Mouse (Mus musculus): ENCODE measurements around the gene Swi5. TPM values are rescaled to one million over a fixed set of nuclear protein-coding genes. Genes with fewer than 3 reads are reported as not detected.

Swi5 gene
- 354 TPM for polyA plus RNA-seq (2014; fragmentation: Illumina TruSeq; extraction: RNeasy Lipid Tissue Mini Kit (QIAGEN cat#74804); ENCODE audit: low read depth, low replicate concordance)

DNA sequence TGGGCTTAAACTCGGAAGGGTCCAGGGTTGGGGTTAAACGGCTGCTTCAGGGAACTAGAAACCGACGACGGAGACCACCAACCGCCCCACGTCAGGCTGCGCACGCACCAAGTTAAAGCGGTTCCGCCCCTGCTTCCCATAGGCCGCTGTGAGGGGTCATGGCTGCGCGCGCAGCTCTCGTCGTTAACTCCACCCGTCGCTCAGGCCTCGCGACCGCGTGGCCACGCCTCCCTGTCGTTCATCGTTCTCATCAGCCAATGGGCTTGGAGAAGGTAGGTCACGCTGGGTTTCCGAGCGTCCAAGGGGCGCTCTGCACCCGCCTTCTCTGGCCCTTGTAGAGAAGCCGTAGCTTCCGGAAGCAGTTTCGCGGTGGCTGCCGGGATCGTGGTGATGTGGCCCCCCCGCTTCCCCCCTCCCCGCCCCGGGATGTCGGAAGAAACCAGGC lies at the start of gene Swi5:
Gene Swi5 (minus strand): TSS at position 153 of the 445 bp plus-strand sequence.

DNA sequence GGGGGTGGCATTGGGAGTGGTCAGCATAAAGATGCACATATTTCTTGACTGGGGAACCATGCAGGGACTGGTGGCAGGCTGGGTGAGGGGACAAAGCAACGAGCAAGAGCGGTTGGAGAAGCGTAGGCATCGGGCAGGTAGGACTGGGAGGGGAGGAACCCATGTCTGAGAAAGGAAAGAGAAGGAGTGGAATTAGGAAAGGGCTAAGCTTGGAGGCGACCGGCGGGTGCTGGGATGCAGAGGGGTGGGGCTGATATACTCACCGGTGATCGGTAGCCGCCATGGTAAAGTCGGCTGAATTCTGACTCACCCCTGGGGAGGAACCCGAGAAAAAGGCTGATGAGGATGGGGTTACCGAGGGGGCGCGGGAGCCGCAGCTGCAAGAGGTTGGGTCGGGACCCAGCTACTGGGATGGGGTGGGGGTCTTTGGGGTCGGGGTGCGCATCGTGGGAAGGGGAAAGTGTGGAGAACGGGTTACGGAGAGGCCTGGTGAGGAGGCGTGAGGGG lies 488 bp downstream of the Swi5 start, which contains the start of gene Golga2:
Gene Golga2 (plus strand): TSS at position 51 of the 507 bp plus-strand sequence.

DNA sequence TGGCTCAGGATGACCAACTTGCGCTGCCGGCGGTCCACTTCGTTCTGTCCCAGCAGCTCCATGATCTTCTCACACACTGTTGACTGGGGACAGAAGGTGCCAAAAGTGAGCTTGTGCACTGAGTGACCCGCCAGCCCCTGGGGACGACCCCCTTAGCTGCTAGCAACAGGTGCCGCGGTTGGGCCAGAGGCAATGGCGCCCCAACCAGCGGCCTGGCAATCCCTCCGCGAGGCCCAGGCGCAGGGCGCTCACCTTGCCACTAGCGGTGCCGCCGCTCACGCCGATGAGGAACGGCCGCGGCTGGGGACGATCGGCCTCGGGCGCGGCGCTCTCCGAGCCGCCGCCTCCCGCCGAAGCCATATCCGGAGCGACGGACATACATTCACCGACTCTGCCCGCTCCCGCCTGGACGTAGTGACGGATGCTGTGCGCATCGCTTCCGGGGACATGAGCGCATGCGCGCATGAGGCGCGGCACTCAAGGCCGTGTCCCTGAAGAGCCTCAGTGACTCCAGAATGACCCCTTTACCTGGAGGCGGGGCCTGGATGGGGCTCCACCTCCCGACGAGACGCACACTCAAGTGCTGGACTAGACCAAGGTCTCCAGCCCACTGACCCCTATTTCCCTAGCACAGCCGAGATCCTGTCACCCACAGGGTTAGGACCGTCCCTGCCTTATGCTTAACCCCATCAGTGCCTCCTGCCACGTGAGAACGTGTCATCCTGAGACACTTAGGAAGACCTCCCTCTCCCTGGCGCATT lies 28.0 kb downstream of the Swi5 start, which contains the start of gene Uck1:
Gene Uck1 (minus strand): TSS at position 503 of the 761 bp plus-strand sequence.

DNA sequence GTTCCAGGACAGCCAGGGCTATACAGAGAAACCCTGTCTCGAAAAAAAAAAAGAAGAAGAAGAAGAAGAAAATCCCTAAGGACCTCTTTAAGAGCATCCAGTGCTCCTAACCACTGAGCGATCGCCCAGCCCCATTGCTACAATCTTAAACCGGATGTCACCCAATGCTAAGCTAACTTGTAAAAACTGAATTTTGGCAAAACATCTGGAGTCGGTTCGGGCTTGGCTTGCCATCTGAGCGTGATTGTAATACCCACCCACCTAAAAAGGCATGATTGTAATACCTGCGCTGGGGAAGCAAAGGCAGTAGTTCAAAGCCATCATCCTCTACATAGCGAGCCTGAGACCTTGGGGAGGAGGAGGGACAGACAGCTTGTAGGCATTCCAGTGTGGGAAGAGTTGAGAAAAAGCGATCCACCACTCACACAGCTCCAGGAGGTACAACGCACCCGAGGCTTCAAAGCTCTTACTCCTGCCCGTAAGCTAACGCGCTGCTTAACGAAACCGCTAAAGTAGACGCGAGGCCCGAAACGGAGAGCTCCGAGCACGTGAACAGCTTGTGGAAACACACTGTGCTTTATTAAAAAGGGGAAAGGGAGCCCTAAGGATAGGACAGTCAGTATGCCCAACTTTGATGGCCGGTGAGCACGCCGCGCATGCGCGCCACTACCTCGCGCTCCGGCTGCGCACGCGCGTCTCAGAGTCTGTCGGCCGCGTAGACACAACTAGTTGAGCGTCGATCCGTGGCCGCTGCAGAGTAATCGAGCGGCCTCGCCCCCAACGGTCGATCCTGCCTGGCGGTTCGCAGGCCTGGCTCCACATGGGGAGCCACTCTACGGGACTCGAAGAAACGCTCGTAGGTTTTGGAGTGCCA lies 51.8 kb downstream of the Swi5 start, which contains the start of gene Pomt1:
Gene Pomt1 (plus strand): TSS at position 705 of the 874 bp plus-strand sequence.

Other genes starting within 250 kb of the Swi5 start
- gene Fam78a, start 203.2 kb downstream of the Swi5 start, polyA plus RNA-seq (2014; fragmentation: Illumina TruSeq; extraction: RNeasy Lipid Tissue Mini Kit (QIAGEN cat#74804); ENCODE audit: low read depth, low replicate concordance): 0.40 TPM
- not detected for gene Plpp7, start 192.5 kb downstream of the Swi5 start, polyA plus RNA-seq (2014; fragmentation: Illumina TruSeq; extraction: RNeasy Lipid Tissue Mini Kit (QIAGEN cat#74804); ENCODE audit: low read depth, low replicate concordance)
- gene Prrc2b, start 137.0 kb downstream of the Swi5 start, polyA plus RNA-seq (2014; fragmentation: Illumina TruSeq; extraction: RNeasy Lipid Tissue Mini Kit (QIAGEN cat#74804); ENCODE audit: low read depth, low replicate concordance): 21.5 TPM
- gene Pomt1, start 51.5 kb downstream of the Swi5 start, polyA plus RNA-seq (2014; fragmentation: Illumina TruSeq; extraction: RNeasy Lipid Tissue Mini Kit (QIAGEN cat#74804); ENCODE audit: low read depth, low replicate concordance): 8.6 TPM
- gene Uck1, start 27.9 kb downstream of the Swi5 start, polyA plus RNA-seq (2014; fragmentation: Illumina TruSeq; extraction: RNeasy Lipid Tissue Mini Kit (QIAGEN cat#74804); ENCODE audit: low read depth, low replicate concordance): 17.3 TPM
- 11.1 TPM for gene Golga2, start 691 bp downstream of the Swi5 start, polyA plus RNA-seq (2014; fragmentation: Illumina TruSeq; extraction: RNeasy Lipid Tissue Mini Kit (QIAGEN cat#74804); ENCODE audit: low read depth, low replicate concordance)
- 4.2 TPM for gene Ciz1, start 64.3 kb upstream of the Swi5 start, polyA plus RNA-seq (2014; fragmentation: Illumina TruSeq; extraction: RNeasy Lipid Tissue Mini Kit (QIAGEN cat#74804); ENCODE audit: low read depth, low replicate concordance)
- gene Dnm1, start 65.3 kb upstream of the Swi5 start, polyA plus RNA-seq (2014; fragmentation: Illumina TruSeq; extraction: RNeasy Lipid Tissue Mini Kit (QIAGEN cat#74804); ENCODE audit: low read depth, low replicate concordance): 0.40 TPM
- 1.6 TPM for gene 1110008P14Rik, start 93.9 kb upstream of the Swi5 start, polyA plus RNA-seq (2014; fragmentation: Illumina TruSeq; extraction: RNeasy Lipid Tissue Mini Kit (QIAGEN cat#74804); ENCODE audit: low read depth, low replicate concordance)
- gene Lcn2, start 100.2 kb upstream of the Swi5 start, polyA plus RNA-seq (2014; fragmentation: Illumina TruSeq; extraction: RNeasy Lipid Tissue Mini Kit (QIAGEN cat#74804); ENCODE audit: low read depth, low replicate concordance): 2.1 TPM
- gene Ptges2, start 107.8 kb upstream of the Swi5 start, polyA plus RNA-seq (2014; fragmentation: Illumina TruSeq; extraction: RNeasy Lipid Tissue Mini Kit (QIAGEN cat#74804); ENCODE audit: low read depth, low replicate concordance): 1.8 TPM
- 0.85 TPM for gene Naif1, start 162.4 kb upstream of the Swi5 start, polyA plus RNA-seq (2014; fragmentation: Illumina TruSeq; extraction: RNeasy Lipid Tissue Mini Kit (QIAGEN cat#74804); ENCODE audit: low read depth, low replicate concordance)
- gene Slc25a25, start 163.4 kb upstream of the Swi5 start, polyA plus RNA-seq (2014; fragmentation: Illumina TruSeq; extraction: RNeasy Lipid Tissue Mini Kit (QIAGEN cat#74804); ENCODE audit: low read depth, low replicate concordance): 16.5 TPM
- 8.8 TPM for gene Fam102a, start 247.3 kb upstream of the Swi5 start, polyA plus RNA-seq (2014; fragmentation: Illumina TruSeq; extraction: RNeasy Lipid Tissue Mini Kit (QIAGEN cat#74804); ENCODE audit: low read depth, low replicate concordance)

All from kidney, adult 10 weeks (tissue).